ENCODE assay signal across 9 mouse cellular contexts in genomic region chr2:29464851-29465648, GRCm38 (mm10).
DNase-seq lines count a peak whose midpoint lies in the region; ATAC-seq lines count a peak whose summit lies in the region.
"Had no signal": no experiment of that assay in that cellular context is flagged by ENCODE, and none has a peak within 500 bp of the region (broad histone marks: within the 10 kb centered on the region; RNA-seq: fewer than 3 reads in every experiment).

No protein-coding gene starts in this region.

- no peak overlapping the region for H3K4me3 ChIP-seq in kidney, embryonic 15.5 days (replicated peaks)
- no peak overlapping the region for H3K4me3 ChIP-seq in embryonic facial prominence, embryonic 15.5 days (replicated peaks)
- H3K4me3 ChIP-seq in midbrain, embryonic 16.5 days (ENCODE audit: low read depth, low read length): no peak overlapping the region

- ATAC-seq in kidney, embryonic 15.5 days (replicated peaks; ENCODE audit: low FRiP score): peak; percentile 33; the same call in 1 of the 2 replicates
- 0 out of 2 replicates have a peak, but pooled peaks have one; percentile 39 for ATAC-seq in embryonic facial prominence, embryonic 15.5 days (ENCODE audit: insufficient number of reproducible peaks, low FRiP score, low TSS enrichment, low read depth)
- peak; percentile 61; the same call in 1 of the 2 replicates for ATAC-seq in midbrain, embryonic 16.5 days
- ATAC-seq in megakaryocyte progenitor cell, adult 5-6 weeks (replicated peaks; ENCODE audit: poor library complexity): no peak
- no peak for ATAC-seq in activated CD4-positive, CD25-positive, alpha-beta regulatory T cell, adult 4 months

- no peak overlapping the region for H3K9ac ChIP-seq in kidney, embryonic 15.5 days
- H3K9ac ChIP-seq in embryonic facial prominence, embryonic 15.5 days: no peak overlapping the region
- no peak overlapping the region for H3K9ac ChIP-seq in midbrain, embryonic 16.5 days (ENCODE audit: low read depth, low read length)

- H3K36me3 ChIP-seq in kidney, embryonic 15.5 days: no peaks in the 10 kb centered on the region
- H3K36me3 ChIP-seq in embryonic facial prominence, embryonic 15.5 days: no peaks in the 10 kb centered on the region
- H3K36me3 ChIP-seq in midbrain, embryonic 16.5 days (ENCODE audit: control insufficient read depth, insufficient read depth, low read length): no peaks in the 10 kb centered on the region

- no peak for DNase-seq in kidney, postnatal 36 days
- DNase-seq in layer of hippocampus, adult 18-20 months (ENCODE audit: low spot score in 2 of 2): peak; percentile 70 to 91
- DNase-seq in c-Kit-positive CD71-positive TER-119-positive erythroid progenitor cells, embryonic 14.5 days (ENCODE audit: low spot score): no peak
- DNase-seq: thymus, postnatal 14 days had no signal

- H3K9me3 ChIP-seq in kidney, embryonic 15.5 days (replicated peaks): no peaks in the 10 kb centered on the region
- no peaks in the 10 kb centered on the region for H3K9me3 ChIP-seq in embryonic facial prominence, embryonic 15.5 days (replicated peaks)
- H3K9me3 ChIP-seq in midbrain, embryonic 16.5 days (replicated peaks; ENCODE audit: control insufficient read depth, low read length, poor library complexity, severe bottlenecking): no peaks in the 10 kb centered on the region

- no peak overlapping the region for H3K4me2 ChIP-seq in kidney, embryonic 15.5 days
- H3K4me2 ChIP-seq in embryonic facial prominence, embryonic 15.5 days (replicated peaks): no peak overlapping the region
- H3K4me2 ChIP-seq in midbrain, embryonic 16.5 days (ENCODE audit: low read length): no peak overlapping the region

- peaks cover 30% of the 10 kb centered on the region for H3K4me1 ChIP-seq in kidney, embryonic 15.5 days
- peaks cover 13% of the 10 kb centered on the region; the same call in 1 of the 2 replicates for H3K4me1 ChIP-seq in embryonic facial prominence, embryonic 15.5 days
- peaks cover 27% of the 10 kb centered on the region for H3K4me1 ChIP-seq in midbrain, embryonic 16.5 days (ENCODE audit: control insufficient read depth, insufficient read depth, low read length)

- WGBS in kidney, embryonic 15.5 days: 59% methylated on average over 9 of the region's 9 CpGs
- 60% methylated on average over 9 of the region's 9 CpGs for WGBS in embryonic facial prominence, embryonic 15.5 days
- WGBS in midbrain, embryonic 16.5 days: 31% methylated on average over 9 of the region's 9 CpGs

- no peaks in the 10 kb centered on the region for H3K27me3 ChIP-seq in kidney, embryonic 15.5 days
- H3K27me3 ChIP-seq in embryonic facial prominence, embryonic 15.5 days: no peaks in the 10 kb centered on the region
- H3K27me3 ChIP-seq in midbrain, embryonic 16.5 days (ENCODE audit: control insufficient read depth, insufficient read depth, low read depth, low read length): no peaks in the 10 kb centered on the region

- 0 out of 2 replicates have a peak overlapping the region, but pooled peaks have one; percentile 1 for H3K27ac ChIP-seq in kidney, embryonic 15.5 days
- H3K27ac ChIP-seq in embryonic facial prominence, embryonic 15.5 days (replicated peaks): no peak overlapping the region
- peak overlapping the region; percentile 48 for H3K27ac ChIP-seq in midbrain, embryonic 16.5 days (ENCODE audit: low read length)

Comparison
In these comparisons a context has a peak if more than half of its experiments do, and no peak if none do; other contexts are left out.
1. ATAC-seq: peak in kidney, embryonic 15.5 days (single experiment), embryonic facial prominence, embryonic 15.5 days (single experiment) and midbrain, embryonic 16.5 days (single experiment); none in megakaryocyte progenitor cell, adult 5-6 weeks (single experiment) and activated CD4-positive, CD25-positive, alpha-beta regulatory T cell, adult 4 months (single experiment).
2. DNase-seq: peak in layer of hippocampus, adult 18-20 months (2 of 2); none in kidney, postnatal 36 days (0 of 2) and c-Kit-positive CD71-positive TER-119-positive erythroid progenitor cells, embryonic 14.5 days (single experiment).